Mouse (Mus musculus): ENCODE results near the gene Vmn1r179.
"Not testable (repeated sequence)": the region's sequence is repeated elsewhere in the genome, so short reads cannot be mapped to it uniquely, and the experiment has no call there.

Vmn1r179 gene

GRCm38 (mm10) chr7:23926678-23927077 is at the start of gene Vmn1r179:
TSS of gene Vmn1r179 (plus strand) at chr7:23926978.
- no peak for DNase-seq (ENCODE audit: low spot score in 2 of 2)

GRCm38 (mm10) chr7:23891709-23892108 is 35.1 kb upstream of the Vmn1r179 start, which contains the start of gene Vmn1r178:
TSS of gene Vmn1r178 (plus strand) at chr7:23892009.
- DNase-seq (ENCODE audit: low spot score in 2 of 2): no peak

- DNase-seq (ENCODE audit: low spot score in 2 of 2): no peak
These were observed 23.6 kb downstream of the Vmn1r179 start, which contains the start of gene Vmn1r180 for GRCm38 (mm10) chr7:23950332-23950731. TSS of gene Vmn1r180 (plus strand) at chr7:23950632.

DNA sequence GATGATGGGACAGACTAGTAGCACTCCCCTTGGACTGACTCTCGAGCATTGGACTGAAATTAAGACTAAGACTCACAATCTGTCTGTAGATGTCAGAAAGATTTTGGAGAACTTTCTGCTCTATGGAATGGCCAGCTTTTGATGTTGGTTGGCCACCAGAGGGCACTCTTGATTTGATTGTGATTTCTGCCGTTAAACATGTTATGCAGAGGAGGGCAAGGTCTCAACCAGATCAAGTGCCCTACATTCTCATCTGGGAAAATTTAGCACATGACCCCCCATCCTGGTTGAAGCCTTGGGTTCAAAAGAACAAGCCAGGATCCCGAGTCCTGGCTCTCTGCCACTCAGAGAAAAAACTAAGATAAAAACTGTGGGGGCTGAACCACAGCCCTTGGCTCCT is 41.3 kb downstream of the Vmn1r179 start:
- DNase-seq (ENCODE audit: low spot score in 2 of 2): not testable (repeated sequence)

GRCm38 (mm10) chr7:23974315-23974714 is 47.5 kb downstream of the Vmn1r179 start, which contains the start of gene Vmn1r181:
TSS of gene Vmn1r181 (plus strand) at chr7:23974615.
- not testable (repeated sequence) for DNase-seq (ENCODE audit: low spot score in 2 of 2)

All from urinary bladder, postnatal 4 days (tissue).